Mouse (Mus musculus) embryo, embryonic 10.5 days (tissue): ENCODE measurements around the gene Slc38a3.

ENCODE experiments used
- DNase-seq: peaks from one replicate; pipeline ENCODE4 v3.0.0-alpha.2; 2015; ENCODE audit warnings: low spot score

Gene Slc38a3

GRCm38 (mm10) chr9:107635279-107636028 is 33.9 kb downstream of the Slc38a3 start, which contains the start of gene Gnai2:
Gene Gnai2 (minus strand): TSS chr9:107635367.
- peak; percentile 99 for DNase-seq

GRCm38 (mm10) chr9:107634406-107635278 is 34.7 kb downstream of the Slc38a3 start:
- DNase-seq = no peak

DNA sequence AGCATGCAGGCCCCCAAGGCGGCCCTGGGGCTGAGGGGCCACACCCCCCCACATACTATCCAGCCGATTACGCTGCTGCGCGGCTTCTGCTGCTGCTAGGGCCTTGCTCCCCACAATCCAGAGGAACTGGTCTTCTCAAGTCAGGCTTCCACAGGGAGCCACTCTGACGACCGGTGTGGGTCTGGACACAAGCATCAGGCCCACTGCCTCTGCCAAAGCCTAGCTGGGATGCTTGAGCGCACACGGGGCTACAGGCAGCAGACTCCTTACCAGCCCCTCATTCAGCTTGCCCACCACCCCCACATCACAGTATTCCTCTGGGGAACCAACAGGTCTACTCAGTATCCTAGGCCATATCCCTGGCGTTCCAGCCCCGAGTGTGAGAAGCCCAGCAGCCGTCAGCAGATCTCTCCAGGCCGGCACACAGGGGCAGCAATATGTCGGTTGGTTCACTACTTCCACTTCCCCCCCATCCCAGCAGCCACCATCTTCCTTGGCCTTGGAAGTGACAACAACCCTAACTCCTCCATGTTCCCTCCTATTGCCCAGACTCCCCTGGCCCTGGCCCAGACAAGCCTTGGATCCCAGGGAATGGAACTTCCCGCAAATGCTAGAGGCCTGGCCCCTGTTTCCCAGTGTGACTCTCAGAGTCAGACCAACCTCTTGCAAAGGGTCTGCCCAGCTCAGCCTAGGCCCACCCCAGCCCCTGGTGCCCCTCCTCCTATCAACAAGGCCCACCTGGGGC is 35.5 kb downstream of the Slc38a3 start:
- DNase-seq = no peak

DNA sequence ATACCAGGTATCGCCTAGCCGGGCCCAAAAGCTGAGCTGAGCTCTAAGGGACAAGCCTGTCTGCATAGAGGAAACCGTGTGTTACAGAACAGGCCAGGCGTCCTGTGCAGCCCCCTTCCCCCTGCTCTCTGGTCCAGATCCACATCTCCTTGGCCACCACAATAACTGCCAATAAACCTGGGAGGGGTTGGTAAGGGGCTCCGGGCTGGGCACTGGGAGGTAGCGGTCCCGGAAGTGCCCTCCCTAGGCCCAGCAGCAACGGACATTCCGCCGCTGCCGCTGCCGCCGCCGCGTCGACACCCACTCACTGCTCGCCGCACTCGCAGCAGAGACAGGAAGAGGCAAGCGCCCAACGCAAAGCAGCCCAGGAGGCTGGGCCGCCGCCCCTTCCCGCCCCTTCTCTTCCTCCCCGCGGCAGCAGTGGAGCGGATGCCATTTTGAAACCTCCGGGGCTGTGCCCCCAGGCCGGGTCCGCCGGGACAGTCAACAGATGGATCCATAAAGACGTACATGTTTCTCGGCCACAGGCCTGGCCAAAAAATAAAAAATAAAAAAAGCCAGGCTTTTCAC is 36.2 kb downstream of the Slc38a3 start:
- DNase-seq = peak; percentile 81

DNA sequence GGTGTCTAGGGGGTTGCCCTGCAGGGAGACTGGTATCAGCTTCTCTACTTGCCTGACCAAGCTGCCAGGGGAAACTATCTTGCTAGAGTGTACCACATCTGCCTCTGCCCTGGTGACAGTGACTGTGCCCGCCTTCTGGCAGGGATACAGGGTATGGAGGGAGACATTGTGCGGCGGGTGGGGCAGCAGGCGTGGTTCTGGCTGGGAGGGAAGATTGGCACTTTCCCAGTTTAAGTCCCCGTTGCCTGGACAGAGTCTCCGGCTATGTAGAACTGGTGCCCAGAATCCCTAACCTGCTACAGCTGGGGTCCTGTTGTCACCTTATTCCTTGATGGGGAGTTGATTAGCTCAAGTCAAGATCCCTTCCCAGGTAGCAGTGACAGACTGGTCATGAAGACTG is 36.9 kb downstream of the Slc38a3 start:
- no peak for DNase-seq

DNA sequence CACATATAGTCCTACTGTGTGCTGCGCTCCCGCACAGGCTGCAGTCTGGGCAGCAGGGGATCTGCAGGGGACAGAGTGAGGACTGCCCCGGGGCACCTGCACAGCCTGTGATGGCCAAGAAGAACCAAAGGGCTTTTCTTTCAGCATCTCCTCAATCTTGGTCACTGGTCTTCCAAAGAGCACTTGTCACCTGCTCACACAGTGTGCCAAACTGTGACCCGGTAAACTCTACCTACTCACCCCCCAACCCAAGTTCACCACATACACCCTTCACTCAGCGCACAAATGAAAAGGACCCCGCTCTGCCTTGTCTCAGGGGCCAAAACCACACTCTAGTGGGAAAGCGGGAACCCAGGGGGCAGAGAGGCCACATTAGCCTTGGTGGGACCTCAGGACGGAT is 37.5 kb downstream of the Slc38a3 start:
- DNase-seq = no peak

- DNase-seq = no peak
These were observed 38.0 kb downstream of the Slc38a3 start for GRCm38 (mm10) chr9:107631311-107631826.

- peak; percentile 88 for DNase-seq
These were observed 38.8 kb downstream of the Slc38a3 start for GRCm38 (mm10) chr9:107630576-107630975.

GRCm38 (mm10) chr9:107629901-107630425 is 39.4 kb downstream of the Slc38a3 start:
- DNase-seq = peak; percentile 71

DNA sequence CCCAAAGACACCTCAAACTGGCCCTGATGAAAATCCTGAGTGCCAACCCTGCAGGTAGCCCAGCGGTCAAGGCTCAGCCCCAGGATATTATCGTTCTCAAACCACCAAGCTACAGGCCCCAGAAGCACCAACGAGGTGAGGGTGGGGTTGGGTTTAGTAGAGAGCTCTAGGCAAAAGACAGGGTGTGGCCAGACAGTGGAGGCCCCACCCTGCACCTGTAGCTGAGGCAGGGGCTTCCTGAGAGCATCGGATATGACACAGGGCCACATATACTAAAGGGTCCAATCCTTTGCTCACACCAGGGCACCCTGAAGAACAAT is 40.0 kb downstream of the Slc38a3 start:
- DNase-seq = no peak

GRCm38 (mm10) chr9:107628721-107629410 is 40.5 kb downstream of the Slc38a3 start:
- DNase-seq = peak; percentile 55

GRCm38 (mm10) chr9:107627387-107628255 is 41.7 kb downstream of the Slc38a3 start:
- no peak for DNase-seq

DNA sequence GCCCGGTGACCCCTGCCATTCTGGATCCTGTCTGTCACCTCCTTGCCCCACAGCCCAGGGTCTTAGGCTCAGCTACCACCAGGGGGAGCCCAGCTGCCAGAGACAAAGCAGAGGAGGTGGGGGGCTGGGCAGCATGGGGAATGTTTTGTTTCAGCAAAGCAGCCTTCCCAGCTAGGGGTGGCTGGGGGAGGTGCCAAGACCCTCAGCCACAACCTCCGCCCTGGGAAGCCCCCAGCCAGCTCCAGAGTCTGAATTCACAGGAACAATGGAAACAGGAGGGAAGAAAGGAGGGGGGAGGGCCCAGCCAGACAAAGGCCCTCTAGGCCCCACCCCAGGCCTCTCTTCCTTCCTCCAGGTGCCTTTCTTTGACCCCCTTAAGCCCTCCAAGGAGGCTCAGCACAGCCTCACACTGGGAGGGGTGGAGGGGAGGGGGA is 42.5 kb downstream of the Slc38a3 start:
- DNase-seq = peak; percentile 98

DNA sequence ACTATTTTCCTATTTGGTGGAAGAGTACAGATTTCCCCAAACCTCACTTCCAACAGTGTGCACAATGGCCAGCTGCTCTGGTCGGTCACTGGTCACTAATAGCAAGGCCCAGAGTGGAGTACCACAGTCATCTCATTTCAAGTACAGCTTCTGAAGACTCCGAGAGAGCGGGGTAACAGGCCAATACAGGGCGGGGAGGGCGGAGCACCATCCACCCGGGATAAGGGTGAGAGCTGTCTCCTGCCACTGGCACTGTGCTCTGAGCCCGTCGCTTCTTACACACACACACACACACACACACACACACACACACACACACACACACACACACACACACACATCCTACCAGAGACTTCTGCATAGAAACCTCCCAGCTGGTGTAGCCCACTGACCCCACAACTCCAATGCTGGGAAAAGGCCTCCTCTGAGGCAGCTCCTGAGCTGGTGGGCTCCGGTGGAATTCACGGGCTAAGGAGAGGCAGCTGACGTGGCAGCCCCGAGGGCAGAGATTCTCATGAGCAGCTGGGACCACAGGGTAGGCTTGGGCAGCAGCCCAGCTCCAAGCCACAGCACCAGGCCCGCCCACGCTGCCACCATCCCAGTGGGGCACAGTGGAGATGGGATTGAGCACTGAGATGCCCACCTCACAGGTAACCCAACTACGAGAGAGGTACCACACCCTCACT is 43.0 kb downstream of the Slc38a3 start:
- no peak for DNase-seq

DNA sequence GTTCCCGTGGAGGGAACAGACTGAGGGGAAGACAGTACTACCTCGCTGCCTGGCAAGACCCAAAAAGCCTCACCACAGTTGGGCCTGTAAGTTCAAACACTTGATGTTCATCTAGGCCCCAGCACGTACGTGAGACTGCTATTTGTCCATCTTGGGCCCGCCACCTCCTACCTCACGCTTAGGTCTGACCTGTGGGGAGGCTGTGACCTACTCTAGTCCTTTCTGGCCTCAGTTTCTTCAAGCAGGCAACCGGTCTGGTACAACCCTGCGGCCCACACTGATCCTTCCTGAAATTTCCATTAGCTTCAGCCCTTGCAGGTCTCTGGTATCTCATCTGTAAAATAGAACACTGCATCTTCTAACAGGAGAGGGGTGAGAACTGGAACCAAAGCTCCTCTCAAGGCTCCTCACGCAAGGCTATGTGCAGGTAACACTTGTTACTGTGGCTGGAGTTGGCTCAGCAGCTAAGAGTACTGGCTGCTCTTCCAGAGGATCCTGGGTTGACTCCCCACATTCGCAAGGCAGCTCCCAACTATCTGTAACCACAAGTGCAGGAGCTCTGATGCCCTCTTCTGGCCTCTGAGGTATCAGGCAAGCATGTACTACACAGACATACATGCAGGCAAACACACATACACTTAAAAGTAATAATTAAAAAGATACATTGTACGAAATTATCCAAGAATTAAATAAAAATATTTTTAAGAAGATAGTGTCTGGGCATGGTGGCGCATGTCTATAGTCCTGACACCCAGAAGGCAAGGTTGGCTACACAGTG is 43.8 kb downstream of the Slc38a3 start:
- DNase-seq = no peak

DNA sequence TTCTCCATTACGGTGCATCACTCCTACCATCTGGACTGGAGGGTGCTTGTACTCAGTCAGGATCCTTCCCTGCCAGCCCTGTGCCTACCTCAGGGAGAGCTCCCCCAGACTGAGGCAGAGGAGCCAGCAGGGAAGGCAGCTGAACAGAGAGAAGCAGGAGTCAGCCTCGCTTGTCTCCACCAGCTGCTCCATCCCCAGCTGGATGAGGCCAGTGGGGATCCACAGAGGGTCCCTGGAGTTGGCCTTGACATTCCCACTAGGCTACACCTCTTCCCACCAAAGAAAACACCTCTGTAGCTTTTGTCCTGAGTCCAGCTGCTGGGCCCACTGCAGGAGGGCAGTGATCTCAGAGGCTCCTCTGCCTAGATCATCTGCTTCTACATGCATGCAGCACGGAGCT is 44.4 kb downstream of the Slc38a3 start:
- no peak for DNase-seq

DNA sequence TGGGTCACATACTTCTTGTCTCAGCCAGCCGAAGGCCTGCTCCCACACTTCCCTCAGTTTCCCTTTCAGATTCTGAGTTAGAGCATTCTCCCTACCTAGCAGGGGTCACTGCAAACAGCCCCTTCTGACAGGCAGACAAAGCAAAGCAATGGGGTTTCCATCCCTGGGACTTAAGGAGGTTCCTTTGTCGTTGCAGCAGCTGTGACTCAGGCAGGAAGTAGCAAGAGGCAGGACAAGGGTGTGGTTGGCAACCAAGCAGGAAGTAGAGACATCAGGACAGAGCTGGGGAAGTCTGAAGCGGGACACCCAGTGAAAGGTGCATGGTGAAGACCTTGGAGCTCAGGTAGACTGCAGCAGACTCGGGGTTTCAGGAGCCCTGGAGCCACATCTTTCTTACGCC is 44.8 kb downstream of the Slc38a3 start:
- no peak for DNase-seq

DNA sequence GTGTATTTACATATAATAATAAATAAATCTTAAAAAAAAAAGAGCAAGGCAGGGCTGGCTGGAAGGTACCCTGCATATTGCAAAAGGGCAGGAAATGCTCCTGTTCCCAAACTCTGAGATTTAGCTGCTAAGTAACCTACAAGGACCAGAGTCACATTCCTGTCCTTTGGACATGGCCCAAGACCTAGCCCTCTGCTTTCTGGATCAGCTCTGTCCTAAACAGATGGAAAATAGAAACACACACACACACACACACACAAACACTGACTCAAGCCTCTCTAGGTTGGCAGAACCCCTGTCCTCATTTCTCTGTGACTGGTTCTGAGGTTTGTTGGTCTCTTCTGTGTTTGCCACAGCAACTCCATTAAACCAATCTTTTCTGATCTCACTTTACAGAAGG is 48.4 kb downstream of the Slc38a3 start:
- no peak for DNase-seq

- no peak for DNase-seq
These were observed 49.8 kb downstream of the Slc38a3 start for GRCm38 (mm10) chr9:107619546-107619879.
